Mouse (Mus musculus) stomach, postnatal 0 days (tissue): ENCODE data around the gene Fam57a.

Experiments
- CTCF ChIP-seq: IDR thresholded peaks from 2 replicates; pipeline ENCODE4 v1.5.1; 2016; ENCODE audit warnings: antibody characterized with exemption, low read depth, mild to moderate bottlenecking, moderate library complexity
- EP300 ChIP-seq: optimal IDR thresholded peaks from 2 replicates; pipeline ENCODE3; 2016; ENCODE audit warnings: antibody characterized with exemption

DNA sequence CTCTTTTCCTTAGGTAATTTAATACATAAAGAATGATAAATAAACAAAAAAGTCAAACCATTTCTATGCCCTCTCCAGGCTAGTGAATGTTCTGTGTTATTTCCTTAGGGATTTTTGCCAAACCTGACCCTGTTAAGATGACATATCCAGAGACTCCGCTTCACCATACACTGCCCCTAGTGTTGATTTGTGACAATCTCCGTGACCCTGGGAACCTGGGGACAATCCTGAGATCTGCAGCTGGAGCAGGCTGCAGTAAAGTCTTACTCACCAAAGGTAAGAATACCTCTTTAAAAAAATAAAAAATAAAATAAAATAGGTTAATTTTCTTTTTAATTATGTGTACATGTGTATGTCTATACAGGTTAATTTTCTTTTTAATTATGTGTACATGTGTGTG is 67.8 kb downstream of the Fam57a start:
- TF ChIP-seq EP300 (no peak), CTCF (peak; percentile 43)
